Mouse (Mus musculus) CD4-positive, CD25-positive, alpha-beta regulatory T cell, adult 2 months (primary cell): Measurements from ENCODE around the gene Fbn1.
A peak's percentile ranks its signal among the peaks of the same experiment; 100 is the strongest.

Experiments
- DNase-seq: peaks from one replicate; pipeline ENCODE4 v3.0.0-alpha.2; 2012; ENCODE audit warnings: low read depth, low spot score

Fbn1 gene

GRCm38 (mm10) chr2:125335206-125335605 lies 172.6 kb downstream of the Fbn1 start:
- no peak for DNase-seq

GRCm38 (mm10) chr2:125334163-125334562 lies 173.6 kb downstream of the Fbn1 start:
- no peak for DNase-seq

- no peak for DNase-seq
Measured at GRCm38 (mm10) chr2:125331581-125331980, 176.2 kb downstream of the Fbn1 start.

GRCm38 (mm10) chr2:125330506-125330905 lies 177.3 kb downstream of the Fbn1 start:
- DNase-seq = no peak

- DNase-seq = no peak
Measured at GRCm38 (mm10) chr2:125325125-125325855, 182.5 kb downstream of the Fbn1 start.

- no peak for DNase-seq
Measured at GRCm38 (mm10) chr2:125324455-125324854, 183.3 kb downstream of the Fbn1 start.

GRCm38 (mm10) chr2:125323347-125323746 lies 184.4 kb downstream of the Fbn1 start:
- no peak for DNase-seq

- DNase-seq = no peak
Measured at GRCm38 (mm10) chr2:125322581-125322980, 185.2 kb downstream of the Fbn1 start.

- DNase-seq = no peak
Measured at GRCm38 (mm10) chr2:125321071-125321470, 186.7 kb downstream of the Fbn1 start.

- no peak for DNase-seq
Measured at GRCm38 (mm10) chr2:125319651-125320050, 188.1 kb downstream of the Fbn1 start.

GRCm38 (mm10) chr2:125318371-125319061 lies 189.3 kb downstream of the Fbn1 start:
- no peak for DNase-seq

GRCm38 (mm10) chr2:125315203-125315602 lies 192.6 kb downstream of the Fbn1 start:
- DNase-seq = no peak

- no peak for DNase-seq
Measured at GRCm38 (mm10) chr2:125314169-125314925, 193.4 kb downstream of the Fbn1 start.

GRCm38 (mm10) chr2:125309710-125310109 lies 198.1 kb downstream of the Fbn1 start:
- DNase-seq = no peak

- DNase-seq = no peak
Measured at GRCm38 (mm10) chr2:125305671-125306070, 202.1 kb downstream of the Fbn1 start.

GRCm38 (mm10) chr2:125304746-125305145 lies 203.0 kb downstream of the Fbn1 start:
- DNase-seq = no peak

- peak; percentile 36 for DNase-seq
Measured at GRCm38 (mm10) chr2:125303764-125304384, 203.9 kb downstream of the Fbn1 start.

GRCm38 (mm10) chr2:125302625-125302924 lies 205.2 kb downstream of the Fbn1 start:
- DNase-seq = no peak

GRCm38 (mm10) chr2:125301877-125302624 lies 205.7 kb downstream of the Fbn1 start:
- no peak for DNase-seq

GRCm38 (mm10) chr2:125298841-125299240 lies 209.0 kb downstream of the Fbn1 start:
- no peak for DNase-seq

- DNase-seq = no peak
Measured at GRCm38 (mm10) chr2:125295526-125295925, 212.3 kb downstream of the Fbn1 start.
